Mouse (Mus musculus) liver, embryonic 14.5 days (tissue): ENCODE data around the gene Igflr1.

Source experiments
- CTCF ChIP-seq: IDR thresholded peaks from 2 replicates; pipeline ENCODE4 v1.5.1; 2016; ENCODE audit warnings: antibody characterized with exemption, low read depth, control low read depth
- EP300 ChIP-seq: IDR thresholded peaks from 2 replicates; pipeline ENCODE4 v1.6.1; 2016; ENCODE audit warnings: antibody characterized with exemption, low read depth

- TF ChIP-seq CTCF (no peak), EP300 (no peak)
Measured at GRCm38 (mm10) chr7:30524487-30524886, 40.7 kb upstream of the Igflr1 start.
